Mouse (Mus musculus): ENCODE results near the gene Phactr4. TPM values are rescaled to one million over a fixed set of nuclear protein-coding genes. Genes with fewer than 3 reads are reported as not detected.
A peak's percentile ranks its signal among the peaks of the same experiment; 100 is the strongest.

The Phactr4 gene
- polyA plus RNA-seq (2015; fragmentation: Nextera tagmentation; extraction: Ambion mirVana) = 9.6 and 13.7 TPM in 2 replicates

GRCm38 (mm10) chr4:132421923-132422782, at the start of gene Phactr4:
Gene Phactr4 (minus strand): TSS chr4:132422489.
- Histone ChIP-seq H3K9ac (peak within 1 kb of the TSS; percentile 81), H3K36me3 (no peaks in the 10 kb centered on the region), H3K9me3 (no peaks in the 10 kb centered on the region), H3K27ac (replicated peaks) (peak within 1 kb of the TSS; percentile 94), H3K27me3 (no peaks in the 10 kb centered on the region), H3K4me1 (replicated peaks) (peaks cover 22% of the 10 kb centered on the region), H3K4me2 (peak within 1 kb of the TSS; percentile 73), H3K4me3 (peak within 1 kb of the TSS; percentile 90)
- ATAC-seq (ENCODE audit: low read depth) = peak; percentile 98
- under 1% methylated on average over 72 of the region's 73 CpGs for WGBS

- no peak for ATAC-seq (ENCODE audit: low read depth)
- Histone ChIP-seq H3K9me3 (no peaks in the 10 kb centered on the region), H3K27me3 (no peaks in the 10 kb centered on the region), H3K4me2 (no peak overlapping the region), H3K4me3 (no peak overlapping the region), H3K36me3 (no peaks in the 10 kb centered on the region), H3K27ac (replicated peaks) (no peak overlapping the region), H3K9ac (no peak overlapping the region), H3K4me1 (replicated peaks) (no peaks in the 10 kb centered on the region)
- WGBS = 15% methylated on average over 3 of the region's 3 CpGs
These were observed 47.6 kb upstream of the Phactr4 start for GRCm38 (mm10) chr4:132469873-132470272.

GRCm38 (mm10) chr4:132464255-132464613, 41.9 kb upstream of the Phactr4 start:
- no peaks in the 10 kb centered on the region for H3K27me3 ChIP-seq
- WGBS = 0% methylated on average over 5 of the region's 5 CpGs
- 0 out of 2 replicates have a peak, but pooled peaks have one; percentile 30 for ATAC-seq (ENCODE audit: low read depth)
- H3K4me1 ChIP-seq (replicated peaks) = peaks cover 26% of the 10 kb centered on the region
- peak overlapping the region; percentile 83 for H3K9ac ChIP-seq
- H3K4me2 ChIP-seq = peak overlapping the region; percentile 91
- H3K9me3 ChIP-seq = no peaks in the 10 kb centered on the region
- 0 out of 2 replicates have a peak overlapping the region, but pooled peaks have one; percentile 50 for H3K27ac ChIP-seq (replicated peaks)
- H3K4me3 ChIP-seq = peak overlapping the region; percentile 77
- H3K36me3 ChIP-seq = peaks cover 21% of the 10 kb centered on the region

- peak within 1 kb of the TSS; percentile 91 for H3K4me2 ChIP-seq
- peak within 1 kb of the TSS; percentile 50; the same call in 1 of the 2 replicates for H3K27ac ChIP-seq (replicated peaks)
- H3K9me3 ChIP-seq = no peaks in the 10 kb centered on the region
- H3K4me3 ChIP-seq = peak within 1 kb of the TSS; percentile 77
- under 1% methylated on average over 44 of the region's 44 CpGs for WGBS
- peaks cover 26% of the 10 kb centered on the region for H3K4me1 ChIP-seq (replicated peaks)
- peak; percentile 96 for ATAC-seq (ENCODE audit: low read depth)
- peak within 1 kb of the TSS; percentile 83 for H3K9ac ChIP-seq
- H3K27me3 ChIP-seq = no peaks in the 10 kb centered on the region
- H3K36me3 ChIP-seq = peaks cover 25% of the 10 kb centered on the region
These were observed 41.4 kb upstream of the Phactr4 start, which contains the start of gene Med18 for GRCm38 (mm10) chr4:132463430-132464254. Gene Med18 (minus strand): TSS chr4:132463921.

GRCm38 (mm10) chr4:132462836-132463235, 40.5 kb upstream of the Phactr4 start:
- peak overlapping the region; percentile 77 for H3K4me3 ChIP-seq
- H3K4me1 ChIP-seq (replicated peaks) = peaks cover 26% of the 10 kb centered on the region
- WGBS = 13% methylated on average over 11 of the region's 11 CpGs
- no peak overlapping the region for H3K27ac ChIP-seq (replicated peaks)
- H3K27me3 ChIP-seq = no peaks in the 10 kb centered on the region
- peak overlapping the region; percentile 91 for H3K4me2 ChIP-seq
- peaks cover 33% of the 10 kb centered on the region for H3K36me3 ChIP-seq
- peak overlapping the region; percentile 83 for H3K9ac ChIP-seq
- ATAC-seq (ENCODE audit: low read depth) = no peak
- H3K9me3 ChIP-seq = no peaks in the 10 kb centered on the region

- H3K36me3 ChIP-seq = peaks cover 47% of the 10 kb centered on the region
- H3K4me1 ChIP-seq (replicated peaks) = peaks cover 26% of the 10 kb centered on the region
- H3K9me3 ChIP-seq = no peaks in the 10 kb centered on the region
- WGBS = 91% methylated on average over 8 of the region's 8 CpGs
- H3K27me3 ChIP-seq = no peaks in the 10 kb centered on the region
- no peak overlapping the region for H3K27ac ChIP-seq (replicated peaks)
- H3K4me2 ChIP-seq = no peak overlapping the region
- no peak overlapping the region for H3K9ac ChIP-seq
- no peak overlapping the region for H3K4me3 ChIP-seq
- no peak for ATAC-seq (ENCODE audit: low read depth)
These were observed 37.9 kb upstream of the Phactr4 start for GRCm38 (mm10) chr4:132460225-132460624.

- Histone ChIP-seq H3K4me1 (replicated peaks) (no peaks in the 10 kb centered on the region), H3K4me2 (no peak overlapping the region), H3K27ac (replicated peaks) (no peak overlapping the region), H3K9ac (no peak overlapping the region), H3K36me3 (peaks cover 39% of the 10 kb centered on the region), H3K9me3 (no peaks in the 10 kb centered on the region), H3K27me3 (no peaks in the 10 kb centered on the region), H3K4me3 (no peak overlapping the region)
- WGBS = 97% methylated on average over 6 of the region's 6 CpGs
- no peak for ATAC-seq (ENCODE audit: low read depth)
These were observed 33.3 kb upstream of the Phactr4 start for GRCm38 (mm10) chr4:132455561-132455960.

GRCm38 (mm10) chr4:132455146-132455545, 32.9 kb upstream of the Phactr4 start:
- 76% methylated on average over 3 of the region's 3 CpGs for WGBS
- no peak for ATAC-seq (ENCODE audit: low read depth)
- H3K4me1 ChIP-seq (replicated peaks) = no peaks in the 10 kb centered on the region
- H3K4me2 ChIP-seq = no peak overlapping the region
- H3K9ac ChIP-seq = no peak overlapping the region
- H3K9me3 ChIP-seq = no peaks in the 10 kb centered on the region
- H3K36me3 ChIP-seq = peaks cover 35% of the 10 kb centered on the region
- no peak overlapping the region for H3K27ac ChIP-seq (replicated peaks)
- H3K4me3 ChIP-seq = no peak overlapping the region
- H3K27me3 ChIP-seq = no peaks in the 10 kb centered on the region

GRCm38 (mm10) chr4:132454216-132454615, 31.9 kb upstream of the Phactr4 start:
- H3K4me2 ChIP-seq = no peak overlapping the region
- H3K4me1 ChIP-seq (replicated peaks) = no peaks in the 10 kb centered on the region
- WGBS = 86% methylated on average over 6 of the region's 6 CpGs
- no peak overlapping the region for H3K9ac ChIP-seq
- H3K9me3 ChIP-seq = no peaks in the 10 kb centered on the region
- peaks cover 26% of the 10 kb centered on the region for H3K36me3 ChIP-seq
- no peaks in the 10 kb centered on the region for H3K27me3 ChIP-seq
- H3K27ac ChIP-seq (replicated peaks) = no peak overlapping the region
- no peak overlapping the region for H3K4me3 ChIP-seq
- no peak for ATAC-seq (ENCODE audit: low read depth)

- Histone ChIP-seq H3K36me3 (no peaks in the 10 kb centered on the region), H3K4me3 (no peak overlapping the region), H3K9me3 (no peaks in the 10 kb centered on the region), H3K27ac (replicated peaks) (no peak overlapping the region), H3K4me2 (no peak overlapping the region), H3K27me3 (no peaks in the 10 kb centered on the region), H3K9ac (no peak overlapping the region), H3K4me1 (replicated peaks) (no peaks in the 10 kb centered on the region)
- WGBS = 78% methylated on average over 3 of the region's 3 CpGs
- ATAC-seq (ENCODE audit: low read depth) = no peak
These were observed 27.5 kb upstream of the Phactr4 start for GRCm38 (mm10) chr4:132449778-132450177.

GRCm38 (mm10) chr4:132446105-132446504, 23.8 kb upstream of the Phactr4 start:
- ATAC-seq (ENCODE audit: low read depth) = no peak
- Histone ChIP-seq H3K9me3 (no peaks in the 10 kb centered on the region), H3K36me3 (no peaks in the 10 kb centered on the region), H3K27ac (replicated peaks) (no peak overlapping the region), H3K4me2 (no peak overlapping the region), H3K4me3 (no peak overlapping the region), H3K27me3 (no peaks in the 10 kb centered on the region), H3K9ac (no peak overlapping the region), H3K4me1 (replicated peaks) (no peaks in the 10 kb centered on the region)
- WGBS = 80% methylated on average over 12 of the region's 12 CpGs

- Histone ChIP-seq H3K36me3 (no peaks in the 10 kb centered on the region), H3K27me3 (no peaks in the 10 kb centered on the region), H3K9ac (no peak overlapping the region), H3K4me2 (no peak overlapping the region), H3K9me3 (no peaks in the 10 kb centered on the region), H3K27ac (replicated peaks) (no peak overlapping the region), H3K4me3 (no peak overlapping the region), H3K4me1 (replicated peaks) (no peaks in the 10 kb centered on the region)
- 84% methylated on average over 8 of the region's 8 CpGs for WGBS
- no peak for ATAC-seq (ENCODE audit: low read depth)
These were observed 22.2 kb upstream of the Phactr4 start for GRCm38 (mm10) chr4:132444516-132444915.

All from neural tube, embryonic 13.5 days (tissue).